ENCODE assay signal across 24 mouse cellular contexts in genomic region chr16:30712570-30712969, GRCm38 (mm10).
A peak's percentile ranks its signal among the peaks of the same experiment; 100 is the strongest.
DNase-seq lines count a peak whose midpoint lies in the region; ATAC-seq and TF ChIP-seq lines count a peak whose summit lies in the region.
"Had no signal": no experiment of that assay in that cellular context is flagged by ENCODE, and none has a peak within 500 bp of the region (broad histone marks: within the 10 kb centered on the region; RNA-seq: fewer than 3 reads in every experiment).

No protein-coding gene starts in this region.

- no peak overlapping the region for H3K4me2 ChIP-seq in heart, embryonic 11.5 days
- H3K4me2 ChIP-seq: embryonic facial prominence, embryonic 13.5 days; embryonic facial prominence, embryonic 15.5 days; forebrain, embryonic 12.5 days had no signal

- H3K36me3 ChIP-seq in heart, embryonic 11.5 days (ENCODE audit: control insufficient read depth, insufficient read depth, low read length) = no peaks in the 10 kb centered on the region
- H3K36me3 ChIP-seq in ES-Bruce4 (ENCODE audit: control insufficient read depth, insufficient read depth, low read length, poor library complexity, severe bottlenecking) (no peaks in the 10 kb centered on the region), ES-E14 (ENCODE audit: control insufficient read depth, insufficient read depth, low read length, poor library complexity, severe bottlenecking) (no peaks in the 10 kb centered on the region)
- H3K36me3 ChIP-seq: embryonic facial prominence, embryonic 13.5 days; embryonic facial prominence, embryonic 15.5 days; forebrain, embryonic 10.5 days; forebrain, embryonic 12.5 days had no signal

- no peak for TF ChIP-seq CTCF in ES-Bruce4 (IDR thresholded peaks at IDR 0.05; ENCODE audit: low read depth, low read length)

- TF ChIP-seq EP300 in ES-Bruce4 (IDR thresholded peaks at IDR 0.05; ENCODE audit: insufficient read depth, low read depth, low read length) = peak; percentile 84

- intact Hi-C loops in left cerebral cortex, postnatal 4 days (cut with DNase I) = no loop called here

- ATAC-seq in heart, embryonic 11.5 days (replicated peaks; ENCODE audit: insufficient number of reproducible peaks, low FRiP score, low TSS enrichment) = no peak
- ATAC-seq: forebrain, embryonic 14.5 days; forebrain, embryonic 16.5 days had no signal

- in situ Hi-C loops in ES-E14 (cut with MboI; ENCODE audit: low sequenced_read_pairs in 2 of 2, unreplicated experiment in 2 of 2) = no loop called here

- DNase-seq in heart, adult 8-10 months (ENCODE audit: low spot score) = no peak
- DNase-seq in ES-E14 (ENCODE audit: low read depth, low spot score) (no peak), ZHBTc4 (ENCODE audit: low read depth, low spot score) (peak; percentile 49)
- DNase-seq in lung, postnatal 14 days = no peak
- no peak for DNase-seq in left cerebral cortex, postnatal 4 days
- no peak for DNase-seq in kidney, adult 9 months
- DNase-seq: adrenal gland, adult 2 months; adrenal gland, postnatal 10 days; adrenal gland, postnatal 25 days; cerebellum, adult 11 months; cerebellum, adult 8-10 months; cerebellum, adult 9-11 months; cerebellum, postnatal 14 days; cerebellum, postnatal 36 days; embryo, embryonic 11 days had no signal

- TF ChIP-seq POLR2A in ES-Bruce4 (IDR thresholded peaks at IDR 0.05; ENCODE audit: insufficient read depth, low read length) = no peak

- H3K27ac ChIP-seq in heart, embryonic 11.5 days (ENCODE audit: low read depth, low read length) = no peak overlapping the region
- H3K27ac ChIP-seq in ES-Bruce4 (ENCODE audit: insufficient read depth, low read length) (0 out of 2 replicates have a peak overlapping the region, but pooled peaks have one; percentile 9), ES-E14 (ENCODE audit: insufficient read depth, low read depth, low read length, poor library complexity, severe bottlenecking) (no peak overlapping the region)
- H3K27ac ChIP-seq: embryonic facial prominence, embryonic 13.5 days; embryonic facial prominence, embryonic 15.5 days; forebrain, embryonic 10.5 days; forebrain, embryonic 12.5 days had no signal

- no peaks in the 10 kb centered on the region; the same call in 1 of the 2 replicates for H3K9me3 ChIP-seq in heart, embryonic 11.5 days (replicated peaks; ENCODE audit: control insufficient read depth, low read length)
- H3K9me3 ChIP-seq in ES-Bruce4 (replicated peaks; ENCODE audit: control insufficient read depth, insufficient read depth, low read length, poor library complexity, severe bottlenecking) (peaks cover 3% of the 10 kb centered on the region; the same call in 1 of the 2 replicates), ES-E14 (ENCODE audit: control insufficient read depth, insufficient read depth, low read depth, low read length) (no peaks in the 10 kb centered on the region)
- H3K9me3 ChIP-seq: embryonic facial prominence, embryonic 15.5 days; forebrain, embryonic 10.5 days; forebrain, embryonic 12.5 days had no signal

- peak overlapping the region; percentile 10; the same call in 1 of the 2 replicates for H3K9ac ChIP-seq in heart, embryonic 11.5 days (ENCODE audit: low read depth, low read length)
- 0 out of 2 replicates have a peak overlapping the region, but pooled peaks have one; percentile 36 for H3K9ac ChIP-seq in ES-Bruce4 (ENCODE audit: low read depth, poor library complexity, severe bottlenecking)
- 0 out of 2 replicates have a peak overlapping the region, but pooled peaks have one; percentile 3 for H3K9ac ChIP-seq in ES-E14 (ENCODE audit: insufficient read depth, low read depth, low read length, poor library complexity, severe bottlenecking)
- H3K9ac ChIP-seq: embryonic facial prominence, embryonic 13.5 days; embryonic facial prominence, embryonic 15.5 days; forebrain, embryonic 12.5 days had no signal

- 71% methylated on average over 6 of the region's 6 CpGs for WGBS in heart, embryonic 11.5 days (ENCODE audit: insufficient replicate concordance)

- no peaks in the 10 kb centered on the region for H3K27me3 ChIP-seq in heart, embryonic 11.5 days (ENCODE audit: control insufficient read depth, insufficient read depth, low read length)
- no peaks in the 10 kb centered on the region for H3K27me3 ChIP-seq in ES-Bruce4 (ENCODE audit: control insufficient read depth, insufficient read depth, low read length, poor library complexity, severe bottlenecking)
- H3K27me3 ChIP-seq: embryonic facial prominence, embryonic 13.5 days; embryonic facial prominence, embryonic 15.5 days; forebrain, embryonic 12.5 days had no signal

- H3K4me1 ChIP-seq in heart, embryonic 11.5 days (ENCODE audit: control insufficient read depth, insufficient read depth, low read length) = no peaks in the 10 kb centered on the region
- H3K4me1 ChIP-seq in ES-Bruce4 (ENCODE audit: control insufficient read depth, insufficient read depth, low read length) (peaks cover 6% of the 10 kb centered on the region), ES-E14 (ENCODE audit: control insufficient read depth in 2 of 2, insufficient read depth in 2 of 2, low read length in 2 of 2, poor library complexity in 1 of 2) (peaks cover 7 to 9% of the 10 kb centered on the region in 2 experiments; a peak in 1 of 4 replicates)
- H3K4me1 ChIP-seq: embryonic facial prominence, embryonic 15.5 days; forebrain, embryonic 12.5 days had no signal

- no peak overlapping the region for H3K4me3 ChIP-seq in heart, embryonic 11.5 days (ENCODE audit: low read depth, low read length)
- H3K4me3 ChIP-seq in ES-Bruce4 (ENCODE audit: low read depth, low read length) (0 out of 2 replicates have a peak overlapping the region, but pooled peaks have one; percentile 19), ES-E14 (ENCODE audit: insufficient read depth in 1 of 2, low read depth in 1 of 2, low read length in 2 of 2, poor library complexity in 1 of 2, severe bottlenecking in 1 of 2) (peak overlapping the region in 1 of 2 experiments; percentile 45; a peak in 2 of 4 replicates)
- H3K4me3 ChIP-seq: embryonic facial prominence, embryonic 13.5 days; embryonic facial prominence, embryonic 15.5 days; erythroblast, embryonic 14.5 days; forebrain, embryonic 10.5 days; forebrain, embryonic 12.5 days had no signal

TF ChIP-seq in ES-E14, 5 proteins besides CTCF, POLR2A, EP300 and RAD21:
- no peak for TF ChIP-seq ZNF384 (IDR thresholded peaks at IDR 0.05; ENCODE audit: low read depth, low read length)
- TF ChIP-seq ZC3H11A (IDR thresholded peaks at IDR 0.05; ENCODE audit: borderline replicate concordance, low read depth, low read length) = no peak
- no peak for TF ChIP-seq CHD2 (IDR thresholded peaks at IDR 0.05; ENCODE audit: low read depth, low read length)
- no peak for TF ChIP-seq MAFK (IDR thresholded peaks at IDR 0.05; ENCODE audit: insufficient read depth, low read depth, low read length)
- TF ChIP-seq HCFC1 (IDR thresholded peaks at IDR 0.05; ENCODE audit: borderline replicate concordance, insufficient read depth, low read length) = no peak
